Mouse (Mus musculus): ENCODE data around the gene Chd2. TPM values are rescaled to one million over a fixed set of nuclear protein-coding genes. Genes with fewer than 3 reads are reported as not detected.
"Not testable (repeated sequence)": the region's sequence is repeated elsewhere in the genome, so short reads cannot be mapped to it uniquely, and the experiment has no call there.

Chd2 gene
- polyA plus RNA-seq, 1 experiment from 2014 or later = 22.1 TPM

DNA sequence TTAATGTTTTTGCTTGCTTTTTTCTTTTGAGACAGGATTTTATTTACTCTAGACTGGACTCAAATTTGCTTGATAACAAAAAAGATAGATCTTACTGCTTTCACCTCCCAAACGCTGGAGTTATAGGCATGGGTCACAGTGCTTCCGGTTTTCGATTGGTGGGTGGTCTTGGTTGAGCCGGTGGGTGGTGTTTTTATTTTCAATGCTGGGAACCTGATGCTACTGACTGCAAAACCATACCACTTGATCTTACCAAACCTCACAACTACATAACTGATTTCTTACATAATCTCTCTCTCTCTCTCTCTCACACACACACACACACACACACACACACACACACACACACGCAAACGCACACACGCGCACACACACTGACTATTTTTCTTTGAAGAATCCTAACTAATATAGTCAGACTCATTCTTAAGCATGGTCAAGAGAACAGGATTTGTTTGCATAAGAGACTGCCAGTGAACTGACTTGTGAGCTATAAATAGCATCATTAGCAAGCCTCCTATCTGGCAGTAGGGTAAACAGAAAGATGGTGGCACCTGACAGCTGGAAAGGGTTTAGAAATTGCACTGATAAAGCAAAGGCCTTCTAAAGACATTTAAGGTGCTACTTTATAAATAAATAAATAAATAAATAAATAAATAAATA, 37.6 kb upstream of the Chd2 start:
- Histone ChIP-seq H3K9me3 (replicated peaks) (no peaks in the 10 kb centered on the region), H3K4me1 (replicated peaks) (peaks cover 34% of the 10 kb centered on the region), H3K27me3 (no peaks in the 10 kb centered on the region; the same call in 1 of the 2 replicates), H3K27ac (replicated peaks) (no peak overlapping the region), H3K4me3 (replicated peaks) (no peak overlapping the region), H3K4me2 (no peak overlapping the region), H3K9ac (no peak overlapping the region), H3K36me3 (replicated peaks) (no peaks in the 10 kb centered on the region)
- 0 out of 2 replicates have a peak, but pooled peaks have one; percentile 33 for ATAC-seq (ENCODE audit: insufficient read depth)
- 69% methylated on average over 8 of the region's 8 CpGs for WGBS (ENCODE audit: insufficient replicate concordance)

DNA sequence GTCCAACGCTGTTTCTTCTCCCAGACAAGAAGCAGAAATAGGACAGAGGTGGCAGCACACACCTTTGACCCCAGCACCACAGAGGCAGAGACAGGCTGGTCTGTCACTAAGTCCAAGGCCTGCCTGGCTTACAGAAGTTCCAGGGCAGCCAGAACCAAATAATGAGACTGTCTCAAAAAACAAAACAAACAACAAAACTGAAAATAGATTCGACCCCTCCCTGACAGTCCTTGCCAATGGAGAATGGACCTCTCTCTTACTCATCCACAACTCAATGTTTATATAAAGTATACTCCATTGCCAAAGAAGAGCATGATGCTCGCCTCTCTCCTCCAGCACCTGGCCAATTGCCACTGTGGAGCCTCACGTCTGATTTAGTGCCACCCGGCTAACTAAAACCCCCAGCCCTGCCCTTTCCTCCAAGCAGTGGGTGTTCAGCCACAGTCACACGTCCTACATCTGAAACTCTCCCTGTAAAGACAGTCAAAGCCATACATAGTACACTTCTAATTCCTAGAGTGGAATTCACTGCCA, 36.3 kb upstream of the Chd2 start:
- H3K9ac ChIP-seq = no peak overlapping the region
- H3K27ac ChIP-seq (replicated peaks) = no peak overlapping the region; the same call in 1 of the 2 replicates
- no peaks in the 10 kb centered on the region for H3K9me3 ChIP-seq (replicated peaks)
- WGBS (ENCODE audit: insufficient replicate concordance) = 52% methylated on average over 6 of the region's 6 CpGs
- no peak overlapping the region for H3K4me3 ChIP-seq (replicated peaks)
- no peak overlapping the region for H3K4me2 ChIP-seq
- H3K36me3 ChIP-seq (replicated peaks) = no peaks in the 10 kb centered on the region
- H3K4me1 ChIP-seq (replicated peaks) = peaks cover 27% of the 10 kb centered on the region
- no peak for ATAC-seq (ENCODE audit: insufficient read depth)
- H3K27me3 ChIP-seq = no peaks in the 10 kb centered on the region; the same call in 1 of the 2 replicates

DNA sequence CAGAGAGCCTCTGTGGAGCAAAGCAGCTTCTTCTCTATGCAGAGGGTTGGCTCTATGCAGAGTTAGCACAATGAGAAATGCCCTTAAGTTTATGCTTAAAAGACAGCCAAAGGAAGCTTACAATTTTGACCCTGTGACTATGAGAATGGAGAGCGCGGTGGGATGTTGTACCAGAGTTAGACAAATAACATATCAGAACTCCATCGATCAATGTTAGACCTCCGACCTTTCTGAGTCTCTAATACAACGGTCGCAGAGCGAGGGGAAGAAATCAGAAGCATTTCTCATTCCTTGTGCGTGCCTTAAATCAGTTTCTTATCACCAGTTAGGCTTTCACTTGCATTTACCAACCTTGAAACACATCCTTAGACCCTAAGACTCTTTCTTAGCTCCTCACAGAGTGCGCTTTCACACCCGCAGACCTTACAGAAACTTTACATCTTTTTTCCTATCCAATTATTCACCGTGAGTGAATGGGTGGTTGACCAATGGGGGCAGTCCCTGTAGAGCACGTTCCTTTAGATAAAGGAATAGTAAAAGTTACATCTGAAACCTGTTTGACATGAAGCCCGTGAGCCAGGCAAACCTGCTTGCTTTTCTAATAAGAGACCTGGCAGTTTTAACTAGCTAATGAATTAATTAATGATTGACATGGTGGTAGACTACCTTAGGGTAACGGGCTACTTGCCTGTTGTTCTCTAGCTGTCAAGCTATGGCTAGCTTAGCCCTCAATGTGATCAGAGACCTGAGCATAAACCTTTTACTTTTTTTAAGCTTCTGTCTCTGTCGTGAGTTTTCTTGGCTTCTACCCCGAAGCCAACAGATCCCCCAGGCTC, 34.7 kb upstream of the Chd2 start:
- Histone ChIP-seq H3K9me3 (replicated peaks) (no peaks in the 10 kb centered on the region), H3K27ac (replicated peaks) (no peak overlapping the region), H3K4me2 (no peak overlapping the region), H3K4me1 (replicated peaks) (peaks cover 31% of the 10 kb centered on the region), H3K27me3 (no peaks in the 10 kb centered on the region; the same call in 1 of the 2 replicates), H3K4me3 (replicated peaks) (no peak overlapping the region), H3K36me3 (replicated peaks) (no peaks in the 10 kb centered on the region), H3K9ac (no peak overlapping the region)
- no peak for ATAC-seq (ENCODE audit: insufficient read depth)
- 57% methylated on average over 16 of the region's 16 CpGs for WGBS (ENCODE audit: insufficient replicate concordance)

DNA sequence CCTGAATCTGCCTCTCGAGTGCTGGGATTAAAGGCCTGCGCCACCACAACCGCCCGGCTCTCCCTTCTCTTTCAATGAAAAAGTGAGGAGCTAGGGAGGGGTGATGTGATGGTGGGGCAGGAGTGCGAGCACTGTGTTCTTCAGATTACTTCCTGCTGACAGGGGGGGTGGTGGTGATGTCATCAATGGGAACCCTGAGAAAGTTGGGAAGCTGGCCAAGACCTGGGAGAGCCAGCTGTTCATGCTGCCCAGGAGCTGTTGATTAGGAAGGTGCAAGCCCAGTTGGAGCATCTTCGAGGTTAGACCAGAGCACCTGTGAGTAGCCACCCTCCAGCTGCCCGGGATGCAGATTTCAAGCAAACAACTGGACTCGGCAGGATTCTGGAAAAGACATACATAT, 33.6 kb upstream of the Chd2 start:
- Histone ChIP-seq H3K36me3 (replicated peaks) (no peaks in the 10 kb centered on the region), H3K27me3 (no peaks in the 10 kb centered on the region; the same call in 1 of the 2 replicates), H3K4me2 (no peak overlapping the region), H3K4me1 (replicated peaks) (peaks cover 31% of the 10 kb centered on the region), H3K27ac (replicated peaks) (no peak overlapping the region), H3K4me3 (replicated peaks) (no peak overlapping the region), H3K9me3 (replicated peaks) (no peaks in the 10 kb centered on the region), H3K9ac (no peak overlapping the region)
- ATAC-seq (ENCODE audit: insufficient read depth) = no peak
- 68% methylated on average over 8 of the region's 8 CpGs for WGBS (ENCODE audit: insufficient replicate concordance)

DNA sequence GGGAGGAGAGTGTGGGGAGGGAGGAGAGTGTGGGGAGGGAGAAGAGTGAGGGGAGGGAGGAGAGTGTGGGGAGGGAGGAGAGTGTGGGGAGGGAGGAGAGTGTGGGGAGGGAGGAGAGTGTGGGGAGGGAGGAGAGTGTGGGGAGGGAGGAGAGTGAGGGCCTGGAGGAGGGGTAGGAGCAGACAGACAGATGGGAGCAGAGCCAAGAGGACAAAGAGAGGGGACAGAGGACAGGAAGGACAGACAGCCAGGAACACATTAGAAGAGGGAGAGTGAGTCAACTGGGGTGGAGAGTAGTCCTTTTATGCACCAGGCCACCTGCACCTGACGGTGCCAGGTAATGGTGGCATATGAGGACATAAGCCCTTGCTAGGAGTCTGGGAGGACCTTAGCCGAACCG, 33.0 kb upstream of the Chd2 start:
- not testable (repeated sequence) for H3K27me3 ChIP-seq; H3K4me3 ChIP-seq (replicated peaks); H3K36me3 ChIP-seq (replicated peaks); ATAC-seq (ENCODE audit: insufficient read depth); H3K9ac ChIP-seq; H3K9me3 ChIP-seq (replicated peaks); H3K4me2 ChIP-seq; H3K27ac ChIP-seq (replicated peaks)
- peaks cover 28% of the 10 kb centered on the region for H3K4me1 ChIP-seq (replicated peaks)
- 85% methylated on average over 3 of the region's 3 CpGs for WGBS (ENCODE audit: insufficient replicate concordance)

DNA sequence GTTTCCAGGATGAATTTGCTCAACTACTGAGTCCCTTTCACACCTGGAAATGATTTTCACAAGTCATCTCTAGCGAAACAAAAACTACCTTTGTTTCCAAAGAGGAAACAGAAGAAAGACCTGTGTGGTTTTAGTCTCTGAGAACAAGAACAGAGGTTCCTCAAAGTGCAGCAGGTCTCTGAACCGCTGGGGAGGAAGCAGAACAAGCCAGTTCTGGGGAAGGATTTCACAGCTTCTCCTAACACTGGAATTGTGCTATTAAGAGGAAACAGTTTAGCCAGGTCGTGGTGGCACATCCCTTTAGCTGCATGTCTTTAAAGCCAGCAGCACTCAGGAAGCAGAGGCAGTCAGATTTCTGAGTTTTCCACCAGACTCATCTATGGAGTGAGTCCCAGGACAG, 30.9 kb upstream of the Chd2 start:
- Histone ChIP-seq H3K9ac (no peak overlapping the region), H3K4me1 (replicated peaks) (peaks cover 31% of the 10 kb centered on the region), H3K27me3 (no peaks in the 10 kb centered on the region; the same call in 1 of the 2 replicates), H3K9me3 (replicated peaks) (no peaks in the 10 kb centered on the region), H3K4me3 (replicated peaks) (no peak overlapping the region), H3K4me2 (no peak overlapping the region), H3K36me3 (replicated peaks) (no peaks in the 10 kb centered on the region), H3K27ac (replicated peaks) (no peak overlapping the region)
- 13% methylated on average over 3 of the region's 3 CpGs for WGBS (ENCODE audit: insufficient replicate concordance)
- ATAC-seq (ENCODE audit: insufficient read depth) = no peak

DNA sequence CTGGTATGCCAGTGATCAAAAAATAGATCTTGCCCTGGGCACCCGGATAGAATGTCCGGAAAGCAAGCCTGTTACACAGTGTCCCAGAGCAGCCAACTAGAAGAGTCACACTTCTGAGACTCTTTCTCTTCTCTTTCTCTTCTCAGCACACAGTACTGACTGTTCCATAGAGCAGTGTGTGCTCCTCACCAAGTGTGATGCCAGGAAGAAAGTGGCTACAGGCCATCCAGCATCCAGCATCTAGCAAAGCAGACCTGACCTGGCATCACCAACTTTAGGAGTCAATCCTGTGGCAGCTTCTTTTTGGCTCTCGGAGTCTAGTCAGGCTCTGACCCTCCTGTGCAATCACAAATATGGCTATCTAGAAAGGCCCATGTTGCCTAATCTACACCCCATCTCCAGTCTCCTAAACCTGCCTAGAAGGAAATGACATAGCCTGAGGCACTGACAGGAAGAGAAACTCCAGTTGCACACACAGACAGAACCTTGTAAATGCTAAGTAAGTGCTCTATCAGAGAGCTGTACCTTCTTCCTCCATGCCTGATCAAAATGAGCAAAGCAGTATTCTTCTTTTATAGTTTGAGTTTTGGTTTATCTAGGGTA, 27.3 kb upstream of the Chd2 start:
- WGBS (ENCODE audit: insufficient replicate concordance) = 71% methylated on average over 3 of the region's 3 CpGs
- ATAC-seq (ENCODE audit: insufficient read depth) = no peak
- no peak overlapping the region for H3K9ac ChIP-seq

DNA sequence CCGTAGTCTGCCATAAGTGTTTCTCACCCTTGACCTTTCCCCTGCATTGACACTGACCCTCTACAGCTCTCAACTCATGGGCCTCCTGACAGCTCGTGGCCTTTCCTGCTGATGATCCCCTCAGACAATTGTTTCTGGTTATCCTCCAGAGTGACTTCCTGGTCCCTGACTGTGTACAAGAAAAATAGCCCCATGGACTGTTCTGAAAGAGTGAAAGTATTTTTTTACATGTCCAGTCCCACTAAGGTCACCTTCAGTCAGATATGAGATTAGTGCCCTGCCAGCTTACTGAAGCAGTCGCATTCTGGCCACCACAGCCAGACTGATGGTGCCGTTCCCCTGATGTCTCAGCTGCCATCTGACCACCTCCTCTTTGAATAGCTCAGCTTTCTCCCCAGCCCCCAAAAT, 26.1 kb upstream of the Chd2 start:
- H3K4me3 ChIP-seq (replicated peaks) = no peak overlapping the region
- no peak overlapping the region for H3K27ac ChIP-seq (replicated peaks)
- no peaks in the 10 kb centered on the region for H3K36me3 ChIP-seq (replicated peaks)
- no peak overlapping the region for H3K4me2 ChIP-seq
- WGBS (ENCODE audit: insufficient replicate concordance) = 60% methylated on average over 4 of the region's 4 CpGs
- no peak overlapping the region for H3K9ac ChIP-seq
- no peaks in the 10 kb centered on the region for H3K27me3 ChIP-seq
- no peaks in the 10 kb centered on the region for H3K9me3 ChIP-seq (replicated peaks)
- no peak for ATAC-seq (ENCODE audit: insufficient read depth)
- H3K4me1 ChIP-seq (replicated peaks) = peaks cover 17% of the 10 kb centered on the region

More for the DNA sequence above, 27.3 kb upstream of the Chd2 start:
- Histone ChIP-seq H3K9me3 (replicated peaks) (no peaks in the 10 kb centered on the region), H3K4me3 (replicated peaks) (no peak overlapping the region), H3K27ac (replicated peaks) (0 out of 2 replicates have a peak overlapping the region, but pooled peaks have one; percentile 7), H3K36me3 (replicated peaks) (no peaks in the 10 kb centered on the region), H3K27me3 (no peaks in the 10 kb centered on the region), H3K4me2 (no peak overlapping the region), H3K4me1 (replicated peaks) (peaks cover 20% of the 10 kb centered on the region)

DNA sequence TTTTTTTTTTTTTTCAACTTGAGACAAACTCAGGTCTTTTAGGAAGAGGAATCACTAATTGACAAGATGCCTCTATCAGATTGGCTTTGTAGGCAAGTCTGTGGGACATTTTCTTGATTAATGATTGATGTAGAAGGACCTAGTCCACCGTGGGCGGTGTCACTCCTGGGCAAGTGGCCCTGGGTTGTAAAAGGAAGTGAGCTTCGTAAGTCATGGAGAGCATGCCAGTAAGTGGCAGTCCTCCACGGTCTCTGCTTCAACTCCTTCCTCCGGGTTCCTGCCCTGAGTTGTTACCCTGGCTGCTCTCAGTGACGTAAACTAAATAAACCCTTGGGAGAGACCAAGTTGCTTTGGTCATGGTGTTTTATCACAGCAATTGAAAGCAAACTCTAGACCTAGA, 22.5 kb upstream of the Chd2 start:
- Histone ChIP-seq H3K9ac (no peak overlapping the region), H3K36me3 (replicated peaks) (no peaks in the 10 kb centered on the region), H3K4me1 (replicated peaks) (peaks cover 44% of the 10 kb centered on the region), H3K4me2 (no peak overlapping the region), H3K27ac (replicated peaks) (no peak overlapping the region), H3K9me3 (replicated peaks) (no peaks in the 10 kb centered on the region), H3K4me3 (replicated peaks) (no peak overlapping the region), H3K27me3 (no peaks in the 10 kb centered on the region)
- no peak for ATAC-seq (ENCODE audit: insufficient read depth)
- WGBS (ENCODE audit: insufficient replicate concordance) = 76% methylated on average over 6 of the region's 6 CpGs

DNA sequence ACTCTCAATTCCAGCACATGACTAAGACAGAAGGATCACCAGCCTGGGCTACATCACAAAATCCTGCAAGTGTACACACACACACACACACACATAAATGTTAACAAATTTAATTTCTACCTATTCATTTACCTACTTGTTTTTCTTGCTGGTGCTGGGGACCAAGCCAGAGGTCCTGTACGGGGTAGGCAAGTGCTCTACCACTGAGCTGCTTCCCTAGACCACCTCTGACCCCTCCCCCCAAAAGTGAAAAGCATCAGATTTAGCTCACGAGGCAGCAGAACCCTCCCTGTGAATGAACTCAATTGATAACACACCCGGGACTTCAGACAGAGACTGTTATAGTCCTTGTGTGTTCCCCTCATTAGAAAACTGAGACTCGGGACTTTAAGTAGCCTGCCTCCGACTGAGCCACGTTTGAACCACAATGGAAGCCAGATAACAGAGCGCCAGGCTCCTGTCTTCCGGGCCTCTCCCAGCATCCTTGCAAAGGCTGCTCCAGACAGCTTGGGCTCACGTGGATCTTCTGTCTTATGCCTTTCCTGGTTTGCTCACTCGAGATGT, 19.9 kb upstream of the Chd2 start:
- Histone ChIP-seq H3K27ac (replicated peaks) (no peak overlapping the region), H3K4me1 (replicated peaks) (peaks cover 29% of the 10 kb centered on the region), H3K36me3 (replicated peaks) (no peaks in the 10 kb centered on the region), H3K4me2 (no peak overlapping the region), H3K9ac (no peak overlapping the region), H3K9me3 (replicated peaks) (no peaks in the 10 kb centered on the region), H3K4me3 (replicated peaks) (no peak overlapping the region), H3K27me3 (no peaks in the 10 kb centered on the region)
- 37% methylated on average over 10 of the region's 10 CpGs for WGBS (ENCODE audit: insufficient replicate concordance)
- ATAC-seq (ENCODE audit: insufficient read depth) = no peak

DNA sequence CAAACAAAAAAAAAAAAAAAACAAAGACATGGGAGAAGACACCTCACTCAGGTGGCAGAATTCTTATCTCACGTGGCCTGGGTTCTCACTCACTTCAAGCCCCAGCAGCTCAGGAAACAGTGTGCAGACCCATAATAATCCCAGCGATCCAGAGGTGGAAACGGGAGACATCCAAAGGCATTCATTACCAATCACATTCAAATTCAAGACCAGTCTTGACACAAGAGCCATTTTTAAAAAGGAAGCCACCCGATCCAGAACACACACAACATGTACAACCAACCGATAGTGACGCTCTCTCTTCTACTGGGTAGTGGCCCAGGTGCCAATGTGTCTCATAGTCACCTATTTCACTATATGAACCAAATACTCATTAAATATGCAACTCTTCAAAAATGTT, 19.2 kb upstream of the Chd2 start:
- 74% methylated on average over 6 of the region's 6 CpGs for WGBS (ENCODE audit: insufficient replicate concordance)
- Histone ChIP-seq H3K4me1 (replicated peaks) (peaks cover 29% of the 10 kb centered on the region), H3K4me2 (no peak overlapping the region), H3K27me3 (no peaks in the 10 kb centered on the region), H3K9me3 (replicated peaks) (no peaks in the 10 kb centered on the region), H3K4me3 (replicated peaks) (no peak overlapping the region), H3K27ac (replicated peaks) (no peak overlapping the region), H3K9ac (no peak overlapping the region), H3K36me3 (replicated peaks) (no peaks in the 10 kb centered on the region)
- ATAC-seq (ENCODE audit: insufficient read depth) = no peak

Data from liver, embryonic 15.5 days (tissue).